Mouse (Mus musculus) hematopoietic stem cell, adult 5-6 weeks (primary cell): ENCODE measurements around the gene Nes. TPM values are rescaled to one million over a fixed set of nuclear protein-coding genes. Genes with fewer than 3 reads are reported as not detected.

Experiments
- total RNA-seq: library from RNA; stranded (forward); fragments of 172-1452, 232-1000 nt; gene quantifications from 2 replicates; pipeline ENCODE4 v1.2.3, GENCODE M21; 2017

Nes gene
- total RNA-seq, 1 experiment from 2014 or later = 0.35 TPM

Other genes with a start within 250 kb of the Nes start
- 0.06 and 0.40 TPM in 2 replicates for gene Lrrc71, start 222.5 kb upstream of the Nes start, total RNA-seq
- not detected in 2 replicates for gene Ntrk1, start 175.9 kb upstream of the Nes start, total RNA-seq
- 0.50 and 0.79 TPM in 2 replicates for gene Insrr, start 174.1 kb upstream of the Nes start, total RNA-seq
- 17.9 and 24.6 TPM in 2 replicates for gene Pear1, start 146.8 kb upstream of the Nes start, total RNA-seq
- 0.44 and 0.74 TPM in 2 replicates for gene Sh2d2a, start 124.3 kb upstream of the Nes start, total RNA-seq
- 35.7 and 40.0 TPM in 2 replicates for gene Prcc, start 85.5 kb upstream of the Nes start, total RNA-seq
- 274 and 430 TPM in 2 replicates for gene Hdgf, start 64.8 kb upstream of the Nes start, total RNA-seq
- 85.4 and 172 TPM in 2 replicates for gene Mrpl24, start 51.6 kb upstream of the Nes start, total RNA-seq
- 52.1 and 61.4 TPM in 2 replicates for gene Isg20l2, start 40.8 kb upstream of the Nes start, total RNA-seq
- 15.7 and 15.9 TPM in 2 replicates for gene Rrnad1, start 40.4 kb upstream of the Nes start, total RNA-seq
- not detected in 2 replicates for gene Crabp2, start 22.4 kb upstream of the Nes start, total RNA-seq
- not detected in 2 replicates for gene Bcan, start 29.2 kb downstream of the Nes start, total RNA-seq
- not detected in 2 replicates for gene Hapln2, start 56.5 kb downstream of the Nes start, total RNA-seq
- gene Gpatch4, start 72.0 kb downstream of the Nes start, total RNA-seq = 32.5 and 45.3 TPM in 2 replicates
- gene Naxe, start 87.4 kb downstream of the Nes start, total RNA-seq = 37.1 and 45.2 TPM in 2 replicates
- not detected in 2 replicates for gene Ttc24, start 107.2 kb downstream of the Nes start, total RNA-seq
- 12.1 and 15.8 TPM in 2 replicates for gene Iqgap3, start 110.9 kb downstream of the Nes start, total RNA-seq
- gene Mef2d, start 171.3 kb downstream of the Nes start, total RNA-seq = 31.1 and 33.3 TPM in 2 replicates